Mouse (Mus musculus): ENCODE results near the gene Mfap1b.

GRCm38 (mm10) chr2:121445117-121445516 is 28.8 kb downstream of the Mfap1b start:
- TF ChIP-seq CTCF (IDR thresholded peaks at IDR 0.05; ENCODE audit: low read depth): no peak
- no peak for TF ChIP-seq EP300 (IDR thresholded peaks at IDR 0.05; ENCODE audit: low read depth)
